Mouse (Mus musculus): ENCODE data around the gene Fgd2. TPM values are rescaled to one million over a fixed set of nuclear protein-coding genes. Genes with fewer than 3 reads are reported as not detected.

Gene Fgd2
- polyA plus RNA-seq, 1 experiment = 2.1 TPM

DNA sequence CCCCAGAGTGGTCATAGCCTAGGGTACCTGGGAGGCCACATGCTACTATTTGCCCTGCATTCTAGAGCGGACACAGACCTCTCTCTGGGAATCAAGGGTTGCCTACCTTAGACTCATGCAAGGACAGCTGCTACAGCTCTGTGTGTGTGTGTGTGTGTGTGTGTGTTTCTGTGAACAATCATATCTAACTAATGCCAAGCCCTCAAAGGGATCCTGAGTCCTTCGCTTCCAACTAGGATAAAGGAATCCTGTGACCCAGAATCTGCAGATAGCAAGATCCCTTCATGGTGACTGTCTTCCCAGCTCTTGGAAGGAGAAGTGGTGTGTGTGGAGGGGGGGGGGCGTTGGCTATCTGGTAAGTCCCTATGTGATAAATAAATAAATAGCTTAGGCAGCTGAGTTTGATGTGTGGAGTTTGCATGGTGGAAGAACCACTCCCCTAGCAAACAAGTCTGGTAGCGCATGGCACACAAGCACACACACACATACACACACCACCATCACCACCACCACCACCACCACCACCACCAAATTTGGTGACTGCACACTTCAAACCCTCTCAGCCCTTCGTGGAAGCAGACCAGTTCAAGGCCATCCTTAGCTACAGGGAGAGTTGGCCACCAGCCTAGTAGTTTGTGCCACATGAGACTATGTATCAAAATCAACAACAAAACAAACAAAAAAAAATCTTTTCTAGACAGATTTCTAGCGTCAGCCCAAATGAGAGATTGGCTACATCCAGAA is 35.5 kb downstream of the Fgd2 start:
- H3K4me3 ChIP-seq (ENCODE audit: insufficient read depth, low read depth, low read length) = no peak overlapping the region
- H3K4me1 ChIP-seq (ENCODE audit: control insufficient read depth, insufficient read depth, insufficient read length, low read length) = peaks cover 17% of the 10 kb centered on the region
- no peak overlapping the region for H3K27ac ChIP-seq (replicated peaks; ENCODE audit: low read depth, low read length)

DNA sequence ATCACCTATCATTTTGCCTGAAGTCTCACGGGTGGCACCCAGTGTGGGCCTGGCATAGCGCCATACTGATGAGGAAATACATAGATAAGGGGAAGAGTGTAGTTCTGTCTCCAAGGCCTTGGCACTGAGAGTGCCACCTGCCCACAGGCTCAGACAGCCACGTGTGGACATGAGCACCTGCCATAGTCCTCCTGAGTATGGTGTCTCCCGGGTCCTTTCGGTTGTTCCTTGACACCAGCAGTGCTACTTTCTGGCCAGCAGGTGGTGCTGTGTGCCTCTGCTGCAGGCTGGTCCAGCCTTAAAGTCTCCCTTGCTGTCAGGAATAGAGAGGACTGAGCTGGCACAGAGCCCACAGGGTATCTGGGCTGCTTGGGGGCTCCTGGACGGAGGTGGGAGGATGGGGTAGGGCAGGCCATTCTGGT is 36.1 kb downstream of the Fgd2 start:
- H3K4me1 ChIP-seq (ENCODE audit: control insufficient read depth, insufficient read depth, insufficient read length, low read length) = peaks cover 17% of the 10 kb centered on the region
- H3K27ac ChIP-seq (replicated peaks; ENCODE audit: low read depth, low read length) = no peak overlapping the region
- H3K4me3 ChIP-seq (ENCODE audit: insufficient read depth, low read depth, low read length) = no peak overlapping the region

DNA sequence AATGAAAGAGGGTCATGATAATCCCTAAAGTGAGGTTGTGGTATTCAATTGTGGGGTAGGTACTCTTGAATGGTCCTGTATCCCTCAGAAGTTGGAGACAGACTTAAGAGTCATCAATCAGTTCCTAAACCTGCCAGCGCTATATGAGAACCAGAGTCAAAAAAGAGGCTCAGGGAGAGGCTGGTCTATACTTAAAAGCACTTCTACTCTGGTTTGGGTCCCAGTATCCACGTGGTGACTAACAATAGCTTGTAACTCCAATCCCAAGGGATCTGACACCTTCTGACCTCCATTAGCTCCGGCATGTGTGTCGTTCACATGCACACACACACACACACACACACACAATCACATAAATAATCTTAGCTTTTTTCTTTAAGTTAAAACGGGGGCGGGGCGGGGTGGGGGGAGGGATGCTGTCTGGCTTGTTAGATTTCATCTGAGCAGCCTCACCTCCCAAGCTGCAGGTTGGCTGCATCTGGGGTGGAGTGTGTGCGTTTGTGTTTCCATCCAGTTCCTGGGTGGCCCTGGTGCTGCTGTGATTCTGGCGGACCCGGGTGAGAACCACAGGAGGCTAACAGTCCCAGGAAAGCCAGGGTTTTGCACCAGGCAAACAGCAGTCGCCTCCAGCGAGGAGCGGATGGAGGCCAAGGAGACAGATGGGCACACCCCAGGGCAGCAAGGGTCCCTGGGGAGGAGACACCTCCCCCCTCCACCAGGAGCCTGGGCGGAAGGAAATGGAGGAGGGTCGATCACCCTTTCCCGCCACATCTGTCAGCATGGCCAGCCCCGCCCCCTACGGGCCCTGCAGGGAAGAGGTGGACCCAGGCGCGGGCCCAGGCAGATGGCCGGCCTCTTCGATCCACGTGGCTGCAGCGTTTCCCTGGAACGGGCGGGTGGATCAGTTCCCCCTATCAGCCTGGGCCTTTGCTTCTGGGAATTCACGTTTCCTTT is 37.0 kb downstream of the Fgd2 start:
- Histone ChIP-seq H3K4me1 (ENCODE audit: control insufficient read depth, insufficient read depth, insufficient read length, low read length) (peaks cover 17% of the 10 kb centered on the region), H3K27ac (replicated peaks; ENCODE audit: low read depth, low read length) (no peak overlapping the region), H3K4me3 (ENCODE audit: insufficient read depth, low read depth, low read length) (peak overlapping the region; percentile 36)

DNA sequence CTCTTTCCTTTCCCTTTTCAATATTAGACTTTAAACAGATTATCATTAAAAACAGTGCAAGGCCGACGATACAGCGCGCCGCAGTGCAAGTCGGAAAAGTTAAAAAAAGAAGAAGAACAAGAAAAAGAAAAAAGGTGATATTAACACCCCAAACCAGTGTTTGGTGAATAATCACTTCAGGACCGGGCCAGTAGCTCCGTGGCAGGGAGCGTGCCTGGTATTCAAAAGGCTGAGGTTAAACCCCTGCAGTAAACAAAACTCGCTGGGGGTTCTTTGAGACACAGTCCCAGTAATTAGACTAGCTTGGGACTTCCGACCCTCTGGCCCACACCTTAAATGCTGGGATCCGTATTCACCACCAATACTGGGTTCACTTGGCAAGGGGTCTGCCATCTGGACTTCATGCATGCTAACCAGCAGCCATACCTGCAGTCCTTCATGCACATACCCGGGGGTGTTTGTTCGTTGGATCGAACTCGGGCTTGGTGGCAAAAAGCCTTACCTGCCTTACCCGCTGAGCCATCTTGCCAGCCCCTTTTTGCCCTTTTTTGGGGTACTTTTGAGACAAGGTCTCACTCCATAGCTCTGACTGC is 37.8 kb downstream of the Fgd2 start:
- no peak overlapping the region for H3K27ac ChIP-seq (replicated peaks; ENCODE audit: low read depth, low read length)
- H3K4me1 ChIP-seq (ENCODE audit: control insufficient read depth, insufficient read depth, insufficient read length, low read length) = peaks cover 17% of the 10 kb centered on the region
- H3K4me3 ChIP-seq (ENCODE audit: insufficient read depth, low read depth, low read length) = peak overlapping the region; percentile 36

DNA sequence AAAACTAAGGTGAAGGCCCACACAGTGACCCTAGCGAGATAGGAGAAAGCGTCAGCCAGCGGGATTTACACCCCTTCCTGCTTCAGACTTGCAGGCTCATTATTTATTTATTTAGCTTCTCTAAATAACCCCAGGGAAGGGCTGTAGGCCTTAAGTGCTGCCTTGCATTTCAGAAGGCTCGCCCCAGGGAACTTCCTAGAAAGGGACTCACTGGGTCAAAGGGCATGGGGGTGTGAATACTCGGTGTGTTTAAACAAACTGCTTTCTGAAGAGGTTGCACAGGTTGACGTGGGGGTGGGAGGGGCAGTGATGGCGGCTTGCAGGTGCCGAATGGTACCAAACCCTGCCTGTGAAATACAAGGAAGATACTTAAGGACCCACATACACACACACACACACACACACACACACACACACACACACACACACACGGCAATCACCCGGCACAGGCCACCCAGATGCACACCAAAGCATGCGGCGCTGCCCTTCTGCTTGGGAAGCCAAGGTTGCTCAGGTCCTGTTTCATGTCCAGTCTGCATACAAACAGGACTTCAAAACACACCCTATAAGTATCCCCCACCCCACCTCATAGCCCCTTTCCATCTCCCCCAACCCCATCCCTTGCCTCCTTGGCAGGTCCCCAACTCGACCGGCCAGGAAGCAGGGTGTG is 38.7 kb downstream of the Fgd2 start:
- Histone ChIP-seq H3K4me3 (ENCODE audit: insufficient read depth, low read depth, low read length) (no peak overlapping the region), H3K4me1 (ENCODE audit: control insufficient read depth, insufficient read depth, insufficient read length, low read length) (peaks cover 12% of the 10 kb centered on the region), H3K27ac (replicated peaks; ENCODE audit: low read depth, low read length) (no peak overlapping the region)

DNA sequence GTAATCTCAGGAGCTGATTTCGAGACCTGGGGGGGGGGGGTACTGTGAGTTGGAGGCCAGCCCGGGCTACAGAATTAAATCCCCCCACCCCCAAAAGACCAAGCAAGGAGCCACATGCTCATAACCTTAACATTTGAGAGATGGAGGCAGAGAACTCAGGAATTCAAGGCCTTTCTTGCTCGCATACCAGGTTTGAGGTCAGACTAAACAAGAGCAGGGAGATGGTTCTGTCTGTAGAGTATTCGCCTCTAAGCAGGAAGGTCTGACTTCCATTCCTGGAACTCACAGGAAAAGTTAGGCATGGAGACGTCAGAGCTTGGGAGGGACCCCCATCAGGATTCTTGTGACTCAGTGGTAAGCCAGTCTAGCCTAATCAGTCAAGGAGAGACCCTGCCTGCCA is 39.3 kb downstream of the Fgd2 start:
- Histone ChIP-seq H3K27ac (replicated peaks; ENCODE audit: low read depth, low read length) (no peak overlapping the region), H3K4me3 (ENCODE audit: insufficient read depth, low read depth, low read length) (no peak overlapping the region), H3K4me1 (ENCODE audit: control insufficient read depth, insufficient read depth, insufficient read length, low read length) (peaks cover 12% of the 10 kb centered on the region)

DNA sequence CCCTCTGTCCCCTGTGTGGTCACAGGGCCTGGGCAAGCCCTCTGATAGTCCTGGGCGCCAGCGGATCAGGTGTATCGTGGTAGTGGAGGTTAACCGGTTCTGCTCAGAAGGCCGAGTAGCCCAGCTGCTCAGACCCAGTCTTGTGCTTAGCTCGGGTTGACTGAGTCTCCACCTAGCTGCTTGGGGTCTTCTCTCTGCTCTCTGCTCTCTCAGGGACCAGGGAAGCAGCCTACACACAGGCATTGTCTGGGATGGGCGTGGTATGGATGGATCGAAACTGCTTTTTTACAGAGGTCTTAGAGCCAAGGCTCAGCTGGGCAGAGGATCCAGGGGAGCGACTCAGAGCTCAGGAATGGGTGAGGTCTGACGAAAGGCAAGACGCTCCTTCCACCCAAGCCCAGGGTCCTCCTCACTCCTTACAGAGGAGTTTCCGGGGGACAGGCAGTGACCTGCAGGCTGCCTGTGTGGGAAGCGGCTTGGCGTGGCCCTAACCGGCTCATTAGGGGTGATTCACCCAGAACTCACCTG is 41.1 kb downstream of the Fgd2 start:
- Histone ChIP-seq H3K4me3 (ENCODE audit: insufficient read depth, low read depth, low read length) (no peak overlapping the region), H3K4me1 (ENCODE audit: control insufficient read depth, insufficient read depth, insufficient read length, low read length) (peaks cover 4% of the 10 kb centered on the region), H3K27ac (replicated peaks; ENCODE audit: low read depth, low read length) (no peak overlapping the region)

DNA sequence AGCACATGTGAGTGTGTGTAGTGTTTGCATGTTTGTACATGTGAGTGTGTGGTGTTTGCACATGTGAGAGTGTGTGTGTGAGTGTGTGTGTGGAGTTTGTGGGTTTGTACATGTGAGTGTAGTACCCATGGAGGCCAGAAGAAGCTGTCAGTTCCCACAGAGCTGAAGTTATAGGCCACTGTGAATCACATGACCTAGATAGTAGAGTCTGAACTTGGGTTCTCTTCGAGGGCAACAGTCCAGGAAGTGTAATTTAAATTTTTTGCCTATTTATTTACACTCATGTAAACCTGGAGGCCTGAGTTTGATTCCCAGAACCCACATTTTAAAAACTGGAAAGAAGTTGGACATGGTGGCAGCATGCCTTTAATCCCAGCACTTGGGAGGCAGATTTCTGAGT is 42.5 kb downstream of the Fgd2 start:
- Histone ChIP-seq H3K4me3 (ENCODE audit: insufficient read depth, low read depth, low read length) (no peak overlapping the region), H3K4me1 (ENCODE audit: control insufficient read depth, insufficient read depth, insufficient read length, low read length) (peaks cover 4% of the 10 kb centered on the region), H3K27ac (replicated peaks; ENCODE audit: low read depth, low read length) (no peak overlapping the region)

DNA sequence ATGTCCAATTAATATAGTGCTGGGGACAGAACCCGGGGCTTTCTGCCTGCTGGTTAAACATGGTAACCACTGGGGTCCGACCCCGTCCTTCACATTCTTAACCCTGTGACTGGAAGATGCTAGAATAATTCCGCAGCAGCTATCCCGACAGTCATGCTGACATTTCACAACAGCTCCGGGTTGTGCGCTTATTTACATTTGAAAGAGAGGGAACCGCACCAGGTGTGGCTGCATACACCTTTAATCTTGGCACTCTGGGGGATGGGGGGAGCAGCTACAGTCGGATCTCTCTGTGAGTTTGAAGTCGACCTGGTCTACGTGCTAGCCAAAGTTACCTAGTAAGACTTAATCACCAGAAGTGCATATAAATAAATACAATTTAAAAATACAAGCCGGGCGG is 44.8 kb downstream of the Fgd2 start:
- Histone ChIP-seq H3K4me3 (ENCODE audit: insufficient read depth, low read depth, low read length) (no peak overlapping the region), H3K4me1 (ENCODE audit: control insufficient read depth, insufficient read depth, insufficient read length, low read length) (no peaks in the 10 kb centered on the region), H3K27ac (replicated peaks; ENCODE audit: low read depth, low read length) (no peak overlapping the region)

DNA sequence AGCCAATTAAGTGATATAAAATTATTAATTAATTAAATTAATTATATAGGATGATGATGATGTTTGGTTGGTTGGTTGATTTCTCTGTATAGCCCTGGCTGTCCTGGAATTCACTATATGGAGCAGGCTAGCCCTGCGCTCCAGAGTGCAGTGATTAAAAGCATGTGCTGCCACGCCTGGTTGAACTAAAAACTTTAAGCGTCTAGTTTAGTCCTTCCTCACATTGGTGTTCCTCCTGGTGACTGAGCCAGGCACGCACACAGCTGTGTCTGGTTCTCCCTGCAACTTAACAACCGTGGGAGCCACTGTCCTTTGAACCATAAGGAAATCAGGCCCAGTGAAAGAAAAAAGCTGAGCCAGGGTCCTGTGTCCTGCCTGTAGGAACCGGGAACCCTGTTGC is 45.4 kb downstream of the Fgd2 start:
- no peak overlapping the region for H3K4me3 ChIP-seq (ENCODE audit: insufficient read depth, low read depth, low read length)
- H3K4me1 ChIP-seq (ENCODE audit: control insufficient read depth, insufficient read depth, insufficient read length, low read length) = no peaks in the 10 kb centered on the region
- no peak overlapping the region for H3K27ac ChIP-seq (replicated peaks; ENCODE audit: low read depth, low read length)

DNA sequence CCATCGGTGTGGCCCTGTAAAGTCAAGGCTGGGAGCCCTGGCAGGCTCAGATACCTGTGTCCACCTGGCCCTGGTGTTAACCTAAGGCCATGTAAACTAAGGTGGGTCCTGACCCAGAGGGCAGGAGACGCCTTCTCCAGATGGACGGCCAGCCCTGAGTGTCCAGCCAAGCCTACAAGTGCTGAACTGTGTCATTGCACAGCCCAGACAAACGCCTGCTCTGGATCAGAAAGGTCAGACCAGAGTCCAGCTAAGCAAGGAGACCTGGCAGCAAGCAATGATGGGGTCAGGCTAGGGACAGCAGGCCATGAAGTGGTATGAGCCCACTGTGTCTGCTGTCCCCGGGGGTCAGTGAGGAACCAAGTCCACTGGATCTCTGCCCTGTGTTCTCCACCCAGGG is 46.7 kb downstream of the Fgd2 start:
- no peaks in the 10 kb centered on the region for H3K4me1 ChIP-seq (ENCODE audit: control insufficient read depth, insufficient read depth, insufficient read length, low read length)
- H3K4me3 ChIP-seq (ENCODE audit: insufficient read depth, low read depth, low read length) = no peak overlapping the region
- no peak overlapping the region for H3K27ac ChIP-seq (replicated peaks; ENCODE audit: low read depth, low read length)

DNA sequence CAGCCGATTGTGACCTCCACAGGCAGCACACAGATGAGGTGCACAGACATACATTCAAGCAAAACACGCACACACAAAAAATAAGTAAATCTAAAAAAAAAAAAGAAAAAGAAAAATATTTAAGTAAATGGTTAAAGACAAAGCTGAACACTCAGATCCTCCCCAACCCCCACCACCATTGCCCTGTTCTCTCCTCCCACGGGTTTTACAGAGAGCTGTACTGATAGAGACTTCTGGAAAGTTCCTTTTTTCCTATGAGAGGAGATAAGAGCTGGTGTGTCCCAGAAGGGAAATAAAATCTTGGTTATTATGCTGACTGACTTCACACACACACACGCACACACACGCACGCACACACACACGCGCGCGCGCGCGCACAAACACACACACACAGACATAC is 47.6 kb downstream of the Fgd2 start:
- H3K4me1 ChIP-seq (ENCODE audit: control insufficient read depth, insufficient read depth, insufficient read length, low read length) = no peaks in the 10 kb centered on the region
- no peak overlapping the region for H3K27ac ChIP-seq (replicated peaks; ENCODE audit: low read depth, low read length)

DNA sequence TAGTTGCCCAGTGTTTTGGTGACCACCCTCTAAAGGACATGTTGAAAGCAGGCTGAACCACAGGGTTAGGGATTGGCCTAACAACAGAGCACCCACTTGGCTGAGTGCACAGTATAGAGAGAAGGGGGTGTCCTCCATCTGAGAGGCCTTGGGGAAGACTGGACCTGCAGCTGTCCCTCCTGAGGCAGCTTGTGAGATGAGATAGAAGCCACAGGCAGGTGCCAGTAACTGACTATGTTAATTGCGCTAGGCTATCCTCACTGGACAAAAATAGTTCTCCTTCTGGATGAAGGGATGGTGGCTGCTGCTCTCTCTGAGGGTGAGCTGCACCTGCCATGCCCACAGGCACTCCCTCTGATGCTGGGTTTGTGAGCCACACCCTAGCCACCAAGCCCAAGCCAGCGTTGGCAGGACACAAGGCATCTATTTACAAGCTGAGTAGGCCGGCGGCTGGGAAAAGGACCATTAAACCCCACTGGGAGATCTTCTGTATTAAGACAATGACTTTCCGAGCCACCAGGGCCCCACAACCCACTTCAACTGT is 49.2 kb downstream of the Fgd2 start:
- Histone ChIP-seq H3K27ac (replicated peaks; ENCODE audit: low read depth, low read length) (no peak overlapping the region), H3K4me1 (ENCODE audit: control insufficient read depth, insufficient read depth, insufficient read length, low read length) (0 out of 2 replicates have a peak, but pooled peaks cover 2% of the 10 kb centered on the region), H3K4me3 (ENCODE audit: insufficient read depth, low read depth, low read length) (no peak overlapping the region)

More for the DNA sequence above, 47.6 kb downstream of the Fgd2 start:
- H3K4me3 ChIP-seq (ENCODE audit: insufficient read depth, low read depth, low read length) = no peak overlapping the region

DNA sequence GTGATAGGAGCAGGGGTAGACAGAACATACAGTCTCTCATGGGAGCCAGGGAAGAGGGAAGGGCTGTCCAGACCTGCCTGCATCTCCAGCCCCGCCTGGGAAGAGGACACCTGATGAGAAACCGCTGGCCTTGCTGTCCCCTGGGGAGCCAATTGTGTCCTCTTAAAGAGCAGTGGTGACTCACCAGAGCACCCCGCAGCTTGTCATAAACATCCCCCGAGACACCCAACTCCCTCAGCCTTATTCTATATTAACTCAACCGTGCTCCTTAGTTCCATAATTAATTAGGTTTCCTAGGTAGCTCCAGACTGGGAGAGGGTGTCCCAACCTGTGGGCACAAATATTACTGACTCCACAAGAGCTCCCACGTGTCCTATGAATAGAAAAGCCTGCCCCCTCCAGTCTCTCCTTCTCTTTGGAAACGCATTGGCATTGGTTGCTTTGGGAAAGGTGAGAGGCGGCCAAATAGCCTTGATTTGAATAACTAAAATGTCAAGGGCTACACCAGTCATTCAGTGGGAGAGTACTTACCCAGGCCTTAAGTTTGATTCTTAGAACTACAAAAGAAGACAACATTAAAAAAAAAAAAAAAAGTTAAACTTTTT is 51.2 kb downstream of the Fgd2 start:
- Histone ChIP-seq H3K4me3 (ENCODE audit: insufficient read depth, low read depth, low read length) (no peak overlapping the region), H3K4me1 (ENCODE audit: control insufficient read depth, insufficient read depth, insufficient read length, low read length) (peaks cover 6% of the 10 kb centered on the region; the same call in 1 of the 2 replicates), H3K27ac (replicated peaks; ENCODE audit: low read depth, low read length) (no peak overlapping the region)

All from brown adipose tissue, adult 24 weeks (tissue).